Mouse (Mus musculus) bone marrow, adult 2 months (tissue): ENCODE results near the gene Ccdc51.

Experiments used
- CTCF ChIP-seq: fragments of 200-500 bp; IDR thresholded peaks from 2 replicates; pipeline ENCODE4 v1.5.1; 2011; ENCODE audit warnings: low read length, control low read depth; ENCODE audit not compliant: control insufficient read depth, insufficient read depth
- POLR2A ChIP-seq: fragments of 200-500 bp; IDR thresholded peaks from 2 replicates; pipeline ENCODE4 v1.6.1; 2011; ENCODE audit warnings: low read depth, mild to moderate bottlenecking, control low read depth, low read length, borderline replicate concordance; ENCODE audit not compliant: control insufficient read depth

GRCm38 (mm10) chr9:109128211-109128610 is 45.9 kb downstream of the Ccdc51 start:
- TF ChIP-seq CTCF = no peak
- TF ChIP-seq POLR2A = no peak
